Mouse (Mus musculus): ENCODE results near the gene Olfr414. TPM values are rescaled to one million over a fixed set of nuclear protein-coding genes. Genes with fewer than 3 reads are reported as not detected.

Olfr414 gene
- polyA plus RNA-seq, 1 experiment = not detected

- DNase-seq (ENCODE audit: low read depth) = no peak
- TF ChIP-seq CTCF (IDR thresholded peaks at IDR 0.05; ENCODE audit: borderline replicate concordance, extremely low read depth, insufficient read depth, insufficient read length) (no peak), POLR2A (IDR thresholded peaks at IDR 0.05; ENCODE audit: borderline replicate concordance, extremely low read depth, insufficient read depth, insufficient read length, poor library complexity, severe bottlenecking) (no peak)
Measured at GRCm38 (mm10) chr1:174482567-174482966, 58.7 kb downstream of the Olfr414 start.

Other genes with a start within 250 kb of the Olfr414 start
- gene Olfr419, start 172.0 kb upstream of the Olfr414 start, polyA plus RNA-seq (2012; rRNA removed) = not detected in 2 replicates
- not detected in 2 replicates for gene Mptx1, start 93.5 kb upstream of the Olfr414 start, polyA plus RNA-seq (2012; rRNA removed)
- not detected in 2 replicates for gene Olfr417, start 58.9 kb upstream of the Olfr414 start, polyA plus RNA-seq (2012; rRNA removed)
- gene Olfr248, start 33.0 kb upstream of the Olfr414 start, polyA plus RNA-seq (2012; rRNA removed) = not detected in 2 replicates
- not detected in 2 replicates for gene Olfr220, start 18.0 kb downstream of the Olfr414 start, polyA plus RNA-seq (2012; rRNA removed)
- 14.0 and 18.3 TPM in 2 replicates for gene Fmn2, start 77.8 kb downstream of the Olfr414 start, polyA plus RNA-seq (2012; rRNA removed)